24 mouse cellular contexts compared by ENCODE assay signal in the genomic region with DNA sequence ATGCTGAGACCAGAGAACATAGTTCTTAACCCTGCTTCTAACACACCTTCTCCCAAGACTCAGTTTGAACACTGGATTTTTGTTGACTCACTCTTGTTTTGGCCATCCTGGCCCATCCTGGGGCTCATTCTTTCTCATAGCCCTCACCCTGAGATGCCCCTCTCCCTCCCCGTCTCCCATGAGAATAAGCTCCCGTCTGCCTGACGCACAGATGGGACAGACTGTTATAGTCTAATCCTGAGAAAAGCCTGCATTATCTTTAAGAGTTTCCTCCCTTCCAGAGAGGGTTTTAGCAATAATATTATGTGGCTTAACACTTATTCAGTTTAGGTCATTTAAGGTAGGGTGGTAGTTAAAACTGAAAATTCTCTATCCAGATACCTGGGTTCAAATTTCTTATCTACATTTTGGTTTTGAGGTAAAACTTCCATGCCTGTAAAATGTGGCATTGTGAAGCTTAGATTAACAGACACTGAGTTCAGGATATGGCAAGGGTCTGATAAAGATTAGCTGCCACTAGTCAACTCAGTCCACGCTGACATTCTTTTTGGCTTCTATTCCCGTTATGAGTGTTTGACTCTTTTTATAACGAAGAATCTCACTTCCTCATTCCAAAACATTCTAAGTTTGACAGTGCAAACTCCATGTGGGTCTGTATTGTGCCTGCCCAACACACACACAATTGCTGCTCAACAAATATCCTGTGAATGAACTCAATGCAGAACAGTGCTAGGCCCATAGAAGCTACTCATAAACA.
A peak's percentile ranks its signal among the peaks of the same experiment; 100 is the strongest.
DNase-seq lines count a peak whose midpoint lies in the region; ATAC-seq and TF ChIP-seq lines count a peak whose summit lies in the region.
"Had no signal": no experiment of that assay in that cellular context is flagged by ENCODE, and none has a peak within 500 bp of the region (broad histone marks: within the 10 kb centered on the region; RNA-seq: fewer than 3 reads in every experiment).

No protein-coding gene starts in this region.

- H3K4me3 ChIP-seq in G1E (ENCODE audit: low read depth, low read length): no peak overlapping the region
- H3K4me3 ChIP-seq in liver, embryonic 13.5 days (replicated peaks): no peak overlapping the region
- H3K4me3 ChIP-seq in hindbrain, embryonic 12.5 days: no peak overlapping the region
- H3K4me3 ChIP-seq: embryonic facial prominence, embryonic 13.5 days; gastrocnemius, adult 2 months; hindbrain, embryonic 10.5 days; layer of hippocampus, adult 2 months; limb, embryonic 10.5 days; midbrain, embryonic 10.5 days had no signal

- H3K27ac ChIP-seq in liver, embryonic 13.5 days: peak overlapping the region; percentile 44
- H3K27ac ChIP-seq in hindbrain, embryonic 12.5 days: no peak overlapping the region
- H3K27ac ChIP-seq: embryonic facial prominence, embryonic 13.5 days; gastrocnemius, adult 2 months; hindbrain, embryonic 10.5 days; layer of hippocampus, adult 2 months; limb, embryonic 10.5 days; midbrain, embryonic 10.5 days had no signal

- no peaks in the 10 kb centered on the region for H3K27me3 ChIP-seq in G1E (ENCODE audit: insufficient read depth, low read length)
- H3K27me3 ChIP-seq in liver, embryonic 13.5 days: no peaks in the 10 kb centered on the region
- no peaks in the 10 kb centered on the region for H3K27me3 ChIP-seq in hindbrain, embryonic 12.5 days
- H3K27me3 ChIP-seq: embryonic facial prominence, embryonic 13.5 days had no signal

- H3K9me3 ChIP-seq in G1E (replicated peaks): peaks cover 8% of the 10 kb centered on the region
- no peaks in the 10 kb centered on the region for H3K9me3 ChIP-seq in liver, embryonic 13.5 days (replicated peaks)
- no peaks in the 10 kb centered on the region for H3K9me3 ChIP-seq in hindbrain, embryonic 12.5 days (replicated peaks)
- H3K9me3 ChIP-seq: embryonic facial prominence, embryonic 13.5 days; hindbrain, embryonic 10.5 days; limb, embryonic 10.5 days; midbrain, embryonic 10.5 days had no signal

- ATAC-seq in G1E (ENCODE audit: extremely low read depth, insufficient number of reproducible peaks, low FRiP score, poor library complexity, severe bottlenecking): peak; percentile 81
- ATAC-seq in liver, embryonic 13.5 days (ENCODE audit: low read depth): peak; percentile 87
- peak; percentile 90 for ATAC-seq in megakaryocyte-erythroid progenitor cell, adult 5-6 weeks (replicated peaks; ENCODE audit: low FRiP score, low TSS enrichment, poor library complexity, severe bottlenecking)
- no peak for ATAC-seq in hindbrain, embryonic 12.5 days (ENCODE audit: low FRiP score)
- ATAC-seq: CD4-positive, CD25-positive, alpha-beta regulatory T cell, adult 4 months; forebrain, embryonic 16.5 days had no signal

- WGBS in liver, embryonic 13.5 days (ENCODE audit: insufficient replicate concordance): 19% methylated on average over 6 of the region's 6 CpGs
- WGBS in hindbrain, embryonic 12.5 days: 93% methylated on average over 6 of the region's 6 CpGs

- DNase-seq in G1E (ENCODE audit: low spot score): peak; percentile 43
- DNase-seq in c-Kit-positive CD71-positive TER-119-positive erythroid progenitor cells, embryonic 14.5 days (ENCODE audit: low spot score): peak; percentile 56
- DNase-seq in liver, embryonic 13.5 days: peak; percentile 9
- no peak for DNase-seq in left cerebral cortex, adult 9 months (ENCODE audit: low spot score in 2 of 2)
- no peak for DNase-seq in left cerebral cortex, postnatal 36 days (ENCODE audit: low spot score in 2 of 2)
- DNase-seq: adrenal gland, adult 2 months; cerebellum, postnatal 10 days; gastrocnemius, adult 2 months; heart, adult 18-20 months; kidney, adult 2 months; kidney, postnatal 14 days; layer of hippocampus, postnatal 36 days; lung, adult 18-20 months; lung, postnatal 14 days; thymus, postnatal 36 days had no signal

- 0 out of 2 replicates have a peak overlapping the region, but pooled peaks have one; percentile 15 for H3K9ac ChIP-seq in liver, embryonic 13.5 days
- no peak overlapping the region for H3K9ac ChIP-seq in hindbrain, embryonic 12.5 days
- H3K9ac ChIP-seq: embryonic facial prominence, embryonic 13.5 days had no signal

- peaks cover 56% of the 10 kb centered on the region for H3K36me3 ChIP-seq in G1E (replicated peaks)
- peaks cover 2% of the 10 kb centered on the region; the same call in 1 of the 2 replicates for H3K36me3 ChIP-seq in liver, embryonic 13.5 days
- H3K36me3 ChIP-seq in hindbrain, embryonic 12.5 days: no peaks in the 10 kb centered on the region
- H3K36me3 ChIP-seq: embryonic facial prominence, embryonic 13.5 days; limb, embryonic 10.5 days had no signal

- H3K4me1 ChIP-seq in G1E (ENCODE audit: insufficient read depth, low read depth, low read length): peaks cover 41% of the 10 kb centered on the region
- peaks cover 20% of the 10 kb centered on the region for H3K4me1 ChIP-seq in liver, embryonic 13.5 days (replicated peaks)
- H3K4me1 ChIP-seq in hindbrain, embryonic 12.5 days: 0 out of 2 replicates have a peak, but pooled peaks cover 5% of the 10 kb centered on the region
- H3K4me1 ChIP-seq: embryonic facial prominence, embryonic 13.5 days; hindbrain, embryonic 10.5 days; midbrain, embryonic 10.5 days had no signal

- no peak for TF ChIP-seq CTCF in G1E (IDR thresholded peaks at IDR 0.05; ENCODE audit: low read depth, low read length)

- H3K4me2 ChIP-seq in liver, embryonic 13.5 days: no peak overlapping the region
- H3K4me2 ChIP-seq in hindbrain, embryonic 12.5 days (replicated peaks): no peak overlapping the region
- H3K4me2 ChIP-seq: embryonic facial prominence, embryonic 13.5 days had no signal

- intact Hi-C loops in left cerebral cortex, postnatal 36 days (cut with DNase I): no loop called here

Comparison
In these comparisons a context has a peak if more than half of its experiments do, and no peak if none do; other contexts are left out.
1. DNase-seq: peak in G1E (single experiment), c-Kit-positive CD71-positive TER-119-positive erythroid progenitor cells, embryonic 14.5 days (single experiment) and liver, embryonic 13.5 days (single experiment); none in left cerebral cortex, adult 9 months (0 of 2) and left cerebral cortex, postnatal 36 days (0 of 2).